Mouse (Mus musculus): ENCODE results near the gene Banp. TPM values are rescaled to one million over a fixed set of nuclear protein-coding genes. Genes with fewer than 3 reads are reported as not detected.

Banp gene
- total and polyA plus RNA-seq, 3 experiments, result 19.2 to 28.4 TPM; not detected in 1

DNA sequence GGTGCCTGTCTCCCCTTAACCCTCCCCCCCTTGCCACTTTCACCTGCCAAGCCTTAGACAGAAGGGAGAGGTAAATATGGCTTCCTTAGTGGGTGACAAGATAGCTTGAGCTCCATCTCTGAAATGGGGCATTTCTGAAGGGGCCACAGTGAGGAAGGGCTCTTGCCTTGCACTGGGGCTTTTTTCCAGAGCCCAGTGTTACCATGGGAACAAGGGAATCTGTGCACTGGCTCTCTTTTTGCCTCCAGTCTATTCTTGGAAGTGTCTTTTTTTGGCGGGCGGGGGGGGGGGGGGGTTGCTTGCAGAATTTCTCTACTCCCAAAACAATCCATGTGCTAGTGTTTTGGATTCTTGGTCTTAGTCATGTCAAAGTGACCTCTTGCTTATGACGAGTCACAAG, 65.1 kb downstream of the Banp start:
- Histone ChIP-seq H3K4me1 (ENCODE audit: control insufficient read depth in 1 of 2, insufficient read depth in 2 of 2, low read length in 2 of 2) (no peaks in the 10 kb centered on the region), H3K27me3 (ENCODE audit: control insufficient read depth in 1 of 2, insufficient read depth in 2 of 2, low read length in 2 of 2) (no peaks in the 10 kb centered on the region), H3K36me3 (ENCODE audit: control insufficient read depth in 1 of 2, insufficient read depth in 2 of 2, low read length in 2 of 2) (no peaks in the 10 kb centered on the region; a peak in 1 of 4 replicates), H3K27ac (ENCODE audit: control insufficient read depth, low read depth, low read length) (no peak overlapping the region), H3K9ac (ENCODE audit: control insufficient read depth, low read depth, low read length, poor library complexity, severe bottlenecking) (no peak overlapping the region), H3K9me3 (replicated peaks; ENCODE audit: insufficient read depth, low read length) (no peaks in the 10 kb centered on the region), H3K79me2 (ENCODE audit: control insufficient read depth, insufficient read depth, low read length, poor library complexity) (no peaks in the 10 kb centered on the region), H3K4me3 (ENCODE audit: control insufficient read depth in 1 of 2, insufficient read depth in 1 of 2, low read depth in 2 of 2, low read length in 2 of 2) (no peak overlapping the region)
- DNase-seq (ENCODE audit: low read depth, low spot score), result no peak
- TF ChIP-seq CTCF (IDR thresholded peaks at IDR 0.05 in 2 of 3, conservative IDR thresholded peaks at IDR 0.05 in 1 of 3; ENCODE audit: control insufficient read depth in 1 of 3, insufficient read depth in 1 of 3, low read depth in 2 of 3, low read length in 3 of 3, poor library complexity in 1 of 3, severe bottlenecking in 1 of 3) (no peak), TAL1 (IDR thresholded peaks at IDR 0.05; ENCODE audit: low read length) (no peak), ZC3H11A (IDR thresholded peaks at IDR 0.05; ENCODE audit: low read depth, low read length) (no peak), ETS1 (IDR thresholded peaks at IDR 0.05; ENCODE audit: low read depth, low read length) (no peak), CHD1 (IDR thresholded peaks at IDR 0.05; ENCODE audit: low read depth, low read length) (no peak), MYB (IDR thresholded peaks at IDR 0.05; ENCODE audit: low read depth, low read length) (no peak)

DNA sequence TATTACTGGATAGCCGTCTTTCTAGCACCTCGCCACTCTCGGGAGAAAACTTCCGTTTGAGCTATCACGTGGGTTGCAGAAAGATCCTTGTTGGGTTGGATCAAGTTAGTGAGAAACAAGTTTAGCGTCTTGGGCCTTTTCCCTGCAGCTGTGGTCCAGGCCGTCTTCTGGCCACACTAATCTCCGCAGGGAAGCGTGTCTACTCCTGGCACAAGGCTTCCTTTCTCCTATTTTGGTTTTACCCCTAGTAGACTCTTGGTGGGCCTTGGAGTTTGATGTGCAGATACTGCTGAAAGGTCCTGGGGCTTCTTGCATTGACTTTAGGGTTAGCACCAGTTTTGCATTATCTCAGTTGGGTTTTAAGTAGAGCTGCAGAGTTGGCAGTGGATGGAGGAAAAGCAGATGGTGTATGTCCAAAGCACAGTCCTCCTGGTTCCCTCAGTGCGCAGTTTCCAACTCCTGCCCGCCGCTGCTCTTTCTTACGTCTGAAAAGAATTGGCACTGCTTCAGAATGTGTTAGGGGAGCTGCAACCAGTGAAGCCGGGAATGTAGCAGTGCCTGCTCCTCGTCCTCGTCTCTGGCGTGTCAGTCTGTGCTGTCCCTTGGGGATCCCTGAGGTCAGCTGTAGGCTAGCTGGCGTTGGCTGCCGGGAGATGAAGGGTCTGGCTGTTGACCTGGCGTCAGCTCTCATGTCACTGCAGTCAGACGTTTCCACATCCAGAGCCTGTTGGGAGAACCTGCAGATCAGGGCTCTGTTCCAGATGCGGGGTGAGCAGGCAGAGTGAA, 68.7 kb downstream of the Banp start:
- no peak for DNase-seq (ENCODE audit: low read depth, low spot score)
- Histone ChIP-seq H3K27me3 (ENCODE audit: control insufficient read depth in 1 of 2, insufficient read depth in 2 of 2, low read length in 2 of 2) (no peaks in the 10 kb centered on the region), H3K4me3 (ENCODE audit: control insufficient read depth in 1 of 2, insufficient read depth in 1 of 2, low read depth in 2 of 2, low read length in 2 of 2) (no peak overlapping the region), H3K9ac (ENCODE audit: control insufficient read depth, low read depth, low read length, poor library complexity, severe bottlenecking) (no peak overlapping the region), H3K79me2 (ENCODE audit: control insufficient read depth, insufficient read depth, low read length, poor library complexity) (no peaks in the 10 kb centered on the region), H3K27ac (ENCODE audit: control insufficient read depth, low read depth, low read length) (no peak overlapping the region), H3K9me3 (replicated peaks; ENCODE audit: insufficient read depth, low read length) (no peaks in the 10 kb centered on the region), H3K4me1 (ENCODE audit: control insufficient read depth in 1 of 2, insufficient read depth in 2 of 2, low read length in 2 of 2) (no peaks in the 10 kb centered on the region), H3K36me3 (ENCODE audit: control insufficient read depth in 1 of 2, insufficient read depth in 2 of 2, low read length in 2 of 2) (no peaks in the 10 kb centered on the region; a peak in 1 of 4 replicates)
- no peak for TF ChIP-seq E2F4 (IDR thresholded peaks at IDR 0.05; ENCODE audit: borderline replicate concordance, low read depth, low read length)
- TF ChIP-seq SMC3 (IDR thresholded peaks at IDR 0.05; ENCODE audit: low read depth, low read length), result no peak
- no peak for TF ChIP-seq ETS1 (IDR thresholded peaks at IDR 0.05; ENCODE audit: low read depth, low read length)
- no peak for TF ChIP-seq ZMIZ1 (IDR thresholded peaks at IDR 0.05; ENCODE audit: low read depth, low read length)
- no peak for TF ChIP-seq EP300 (IDR thresholded peaks at IDR 0.05; ENCODE audit: low read depth in 1 of 2, low read length in 2 of 2)
- TF ChIP-seq GABPA (IDR thresholded peaks at IDR 0.05; ENCODE audit: low read depth, low read length), result no peak
- no peak for TF ChIP-seq POLR2A (IDR thresholded peaks at IDR 0.05; ENCODE audit: control insufficient read depth in 1 of 2, insufficient read depth in 1 of 2, low read depth in 1 of 2, low read length in 2 of 2, poor library complexity in 1 of 2)
- no peak for TF ChIP-seq UBTF (IDR thresholded peaks at IDR 0.05; ENCODE audit: borderline replicate concordance, insufficient read depth, low read depth, low read length)
- TF ChIP-seq CHD2 (IDR thresholded peaks at IDR 0.05; ENCODE audit: low read length), result no peak
- no peak for TF ChIP-seq HCFC1 (IDR thresholded peaks at IDR 0.05; ENCODE audit: low read depth, low read length)
- TF ChIP-seq NRF1 (IDR thresholded peaks at IDR 0.05; ENCODE audit: insufficient read depth, low read depth, low read length, poor library complexity, severe bottlenecking), result no peak
- no peak for TF ChIP-seq MAFK (IDR thresholded peaks at IDR 0.05; ENCODE audit: borderline replicate concordance, low read depth, low read length)
- TF ChIP-seq MAX (IDR thresholded peaks at IDR 0.05; ENCODE audit: low read length), result no peak
- TF ChIP-seq USF2 (IDR thresholded peaks at IDR 0.05; ENCODE audit: borderline replicate concordance in 1 of 2, insufficient read depth in 1 of 2, low read depth in 1 of 2, low read length in 2 of 2), result no peak
- TF ChIP-seq TBP (IDR thresholded peaks at IDR 0.05; ENCODE audit: low read depth, low read length), result no peak
- no peak for TF ChIP-seq MXI1 (IDR thresholded peaks at IDR 0.05; ENCODE audit: low read depth, low read length)
